Mouse (Mus musculus) urinary bladder, postnatal 14 days (tissue): Measurements from ENCODE around the gene Ebna1bp2.
A peak's percentile ranks its signal among the peaks of the same experiment; 100 is the strongest.

Experiments
- DNase-seq: peaks from one replicate; pipeline ENCODE4 v3.0.0; 2021; ENCODE audit warnings: low spot score

Gene Ebna1bp2

DNA sequence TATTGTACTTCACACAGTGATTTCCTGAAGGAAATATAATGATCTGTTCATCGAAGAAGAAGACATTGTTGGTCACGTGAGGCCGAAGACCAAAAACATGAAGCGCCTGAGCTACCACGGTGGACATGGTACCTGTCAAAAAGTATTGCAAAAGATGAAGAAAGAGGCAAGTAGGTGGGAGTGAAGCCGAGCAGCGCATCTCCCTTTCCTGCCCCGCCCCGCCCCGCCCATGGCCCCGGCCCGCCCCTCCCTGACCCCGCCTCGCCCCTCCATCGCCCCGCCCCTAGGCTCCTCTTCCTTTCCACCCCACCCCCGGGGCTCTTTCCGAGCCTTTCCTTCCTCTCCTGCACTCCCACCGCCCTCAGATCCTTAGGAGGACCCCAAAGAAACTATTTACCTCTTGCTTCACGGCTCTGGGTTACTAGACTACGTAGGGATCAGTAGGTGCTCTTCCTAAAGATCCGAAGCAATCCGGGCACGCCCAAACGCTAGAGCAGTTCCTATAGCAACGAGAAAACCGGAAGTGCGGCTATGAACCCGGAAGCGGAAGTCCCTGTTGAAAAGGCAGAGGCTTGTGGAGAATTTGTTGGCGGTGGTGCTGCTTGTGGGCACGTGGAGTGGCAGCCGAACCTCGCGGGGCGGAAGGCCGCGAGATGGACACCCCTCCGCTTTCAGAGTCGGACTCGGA lies at the start of gene Ebna1bp2, which contains the start of gene Cfap57:
Gene Ebna1bp2 (plus strand): TSS at position 521 of the 688 bp plus-strand sequence.
Gene Cfap57 (minus strand): TSS at position 499 of the 688 bp plus-strand sequence.
- DNase-seq, result peak; percentile 92

DNA sequence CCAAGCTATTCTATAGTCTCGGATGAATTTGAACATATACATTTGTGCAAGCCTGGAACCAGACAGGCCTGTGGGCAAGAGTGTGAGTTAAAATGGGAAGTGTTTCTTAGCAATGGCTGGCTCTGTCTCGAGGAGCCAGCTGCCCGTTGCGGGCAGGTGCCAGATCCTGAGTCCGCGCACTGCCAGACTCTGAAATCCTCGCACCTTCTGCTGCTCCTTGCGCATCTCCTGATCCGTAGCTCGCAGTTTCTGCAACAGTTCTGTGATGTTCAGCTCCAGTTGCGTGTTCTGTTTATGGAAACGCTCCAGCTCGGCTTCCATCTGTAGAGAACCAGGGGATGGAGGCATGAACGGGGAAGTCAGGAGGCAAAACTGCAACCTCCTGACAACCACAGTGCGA lies 49.2 kb upstream of the Ebna1bp2 start:
- no peak for DNase-seq

DNA sequence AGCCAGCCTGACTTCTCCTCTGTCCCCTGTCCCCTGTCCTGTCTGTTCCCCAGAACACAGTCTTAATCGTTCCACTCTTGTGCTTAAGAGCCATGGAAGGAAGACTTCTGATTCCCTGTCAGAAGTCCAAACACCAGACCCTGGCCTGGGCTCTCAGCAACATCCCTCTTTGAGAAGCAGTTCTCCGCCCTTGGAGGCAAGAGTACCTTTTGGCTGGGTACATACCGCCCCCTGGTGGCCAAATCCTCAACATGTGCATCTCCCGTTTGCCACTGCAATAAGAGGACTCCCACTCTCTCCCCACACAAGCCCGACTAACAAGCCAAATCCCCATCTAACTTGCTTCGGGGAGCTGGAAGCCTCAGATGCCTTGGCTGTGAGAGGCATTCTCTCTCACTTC lies 44.5 kb upstream of the Ebna1bp2 start:
- DNase-seq, result peak; percentile 88

DNA sequence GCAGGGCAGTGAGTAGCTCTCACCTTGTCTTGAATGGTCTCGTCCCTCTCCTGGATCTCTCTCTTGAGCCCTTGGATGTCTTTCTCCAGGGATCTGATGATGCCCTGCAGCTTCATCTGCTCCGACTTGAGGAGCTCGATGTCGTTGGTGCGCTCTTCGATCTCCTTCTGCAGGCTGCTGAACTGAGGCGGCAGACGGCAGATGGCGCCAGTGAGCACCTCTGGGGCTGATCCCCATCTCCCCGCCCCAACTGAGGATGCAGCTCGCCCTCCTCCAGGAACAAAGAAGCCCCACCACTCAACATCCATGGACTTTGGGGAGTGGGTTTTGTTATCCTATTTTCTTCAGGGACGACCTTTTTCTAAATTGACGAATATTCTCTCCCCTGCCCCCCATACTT lies 41.3 kb upstream of the Ebna1bp2 start:
- DNase-seq, result peak; percentile 44

DNA sequence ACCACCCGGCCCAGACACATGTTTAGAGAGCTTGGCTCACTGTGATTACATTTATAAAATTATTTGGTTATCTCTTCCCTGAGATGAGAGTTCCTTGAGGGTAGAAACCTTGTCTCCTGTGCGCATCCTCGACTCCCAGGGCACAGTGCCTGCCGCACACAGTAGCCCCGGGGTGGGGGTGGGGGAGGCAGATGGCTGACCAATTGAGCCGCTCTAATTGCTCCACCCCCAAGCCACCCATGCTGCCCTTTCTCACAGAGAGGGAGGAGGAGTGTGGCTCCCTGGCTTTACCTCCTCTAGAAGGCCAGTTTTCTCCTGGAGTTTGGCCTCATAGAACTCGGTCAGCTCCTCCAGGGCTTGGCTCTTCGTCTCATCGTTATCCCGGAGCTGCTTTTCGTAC lies 39.1 kb upstream of the Ebna1bp2 start:
- no peak for DNase-seq

DNA sequence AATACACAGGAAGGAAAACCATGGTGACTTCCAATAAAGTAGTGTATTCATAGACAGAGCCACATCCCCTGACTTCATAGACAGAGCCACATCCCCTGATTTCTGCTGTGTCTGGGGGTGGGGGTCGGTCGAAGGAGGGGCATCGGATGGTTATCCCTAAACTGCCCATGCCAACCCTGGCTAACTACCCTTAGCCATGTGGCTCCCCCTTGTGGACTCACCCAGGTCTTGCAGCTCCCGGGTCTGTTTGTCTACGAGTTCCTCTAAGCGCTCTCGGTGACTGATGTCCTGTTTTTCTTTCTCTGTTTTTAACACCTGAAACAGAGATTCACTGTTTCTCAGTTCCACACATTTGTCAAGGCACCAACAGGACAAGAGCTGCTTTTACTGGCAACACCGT lies 38.0 kb upstream of the Ebna1bp2 start:
- DNase-seq, result no peak

DNA sequence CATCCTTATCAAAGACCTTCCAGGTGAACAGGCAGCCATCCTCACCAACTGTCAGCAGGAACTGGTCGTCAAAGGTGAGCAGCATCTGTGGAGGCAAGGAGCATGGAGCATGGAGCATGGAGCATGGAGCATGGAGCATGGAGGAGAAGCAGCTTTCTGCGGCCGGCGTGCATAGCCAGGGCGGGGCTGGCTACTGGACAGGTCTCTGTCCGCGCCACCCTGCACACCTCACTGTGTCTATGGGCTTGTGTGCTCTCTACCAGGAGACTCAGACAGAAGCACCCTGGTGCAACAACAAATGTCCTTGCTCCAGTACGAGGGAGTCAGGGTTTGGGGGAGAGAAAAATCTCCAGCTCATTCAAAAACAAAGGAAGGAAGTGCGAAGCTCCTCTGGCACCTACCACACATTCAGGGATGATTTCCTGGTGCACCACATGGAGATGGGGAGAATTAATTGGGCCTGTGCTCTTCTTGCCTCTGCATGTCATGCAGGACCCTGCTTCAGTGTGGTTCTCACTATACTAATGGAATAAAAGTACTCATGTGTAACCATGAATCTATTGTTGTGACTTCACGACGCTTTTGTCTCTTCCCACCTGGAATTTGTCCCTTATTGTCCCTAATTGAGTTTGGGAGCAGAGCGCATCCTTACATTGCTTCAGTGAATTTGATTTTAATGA lies 31.4 kb upstream of the Ebna1bp2 start:
- no peak for DNase-seq

DNA sequence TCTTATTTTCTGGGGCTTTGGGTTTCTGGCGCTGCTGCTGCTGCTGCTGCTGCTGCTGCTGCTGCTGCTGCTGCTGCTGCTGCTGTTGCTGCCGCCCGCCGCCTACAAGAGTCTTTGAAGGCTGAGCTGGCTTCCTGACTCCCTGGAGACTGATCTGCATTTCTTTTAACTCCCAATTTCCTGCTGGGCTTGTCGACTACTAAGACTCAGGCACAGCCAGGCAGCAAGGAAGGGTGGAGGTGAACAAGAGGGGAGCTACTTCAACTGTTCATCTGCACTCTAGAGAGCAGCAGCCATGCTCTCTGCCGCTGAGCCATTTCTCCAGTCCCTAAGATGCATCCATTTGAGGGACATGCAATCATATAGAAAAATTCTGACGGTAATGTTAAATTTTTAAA lies 30.9 kb upstream of the Ebna1bp2 start:
- DNase-seq, result no peak

DNA sequence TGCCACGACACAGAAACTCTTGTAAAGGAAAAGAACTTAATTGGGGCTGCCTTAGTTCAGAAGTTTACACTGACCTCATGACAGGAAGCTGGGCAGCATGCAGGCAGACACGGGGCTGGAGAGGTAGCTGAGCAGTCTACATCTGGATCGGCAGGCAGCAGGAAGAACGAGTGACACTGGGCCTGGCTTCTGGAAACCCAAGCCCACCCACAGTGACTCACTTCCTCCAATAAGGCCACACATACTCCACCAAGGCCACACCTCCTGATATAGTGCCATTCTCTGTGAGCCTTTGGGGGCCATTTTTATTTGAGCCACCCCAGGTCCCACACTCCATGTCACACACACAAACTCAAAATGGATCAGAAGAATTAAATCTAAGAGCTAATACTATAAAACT lies 16.5 kb upstream of the Ebna1bp2 start:
- no peak for DNase-seq

DNA sequence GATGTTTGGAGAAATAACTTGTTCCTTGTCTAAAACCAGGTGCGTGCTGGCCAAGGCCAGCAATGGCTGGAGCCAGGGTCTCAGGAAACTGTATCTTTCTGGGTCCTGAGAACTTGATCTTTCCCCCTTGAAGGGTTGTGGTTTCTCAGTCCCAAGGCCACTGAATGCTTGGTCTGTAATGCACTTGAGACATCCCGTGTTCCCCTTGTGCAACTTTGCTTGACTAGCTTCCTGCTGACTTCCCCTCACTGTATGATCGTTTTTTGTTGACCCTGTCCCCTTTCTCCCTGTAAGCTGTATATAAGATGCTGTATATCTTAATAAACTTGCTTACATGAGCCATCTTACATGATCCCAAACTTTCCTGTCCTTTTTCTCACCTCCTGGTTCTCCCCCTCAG lies 10.8 kb upstream of the Ebna1bp2 start:
- no peak for DNase-seq

DNA sequence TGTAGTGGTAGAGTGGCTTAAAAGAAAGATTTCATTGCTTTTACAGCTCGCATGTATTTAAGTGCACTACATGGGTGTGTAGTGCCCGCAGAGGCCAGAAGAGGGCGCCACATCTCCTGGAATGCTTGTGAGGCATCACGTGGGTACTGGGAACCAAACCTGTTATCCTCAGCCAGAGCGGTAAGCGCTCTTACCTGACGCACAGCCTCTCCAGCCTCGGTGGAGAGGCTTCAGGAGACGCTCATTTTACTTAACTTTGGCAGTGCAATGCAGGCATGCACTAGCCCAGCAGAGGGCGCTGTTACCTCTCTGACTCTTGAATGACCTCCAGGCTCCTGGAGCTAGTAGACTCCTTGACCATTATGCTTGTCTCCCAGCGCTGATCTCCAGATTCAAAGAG lies 8.0 kb upstream of the Ebna1bp2 start:
- peak; percentile 46 for DNase-seq

DNA sequence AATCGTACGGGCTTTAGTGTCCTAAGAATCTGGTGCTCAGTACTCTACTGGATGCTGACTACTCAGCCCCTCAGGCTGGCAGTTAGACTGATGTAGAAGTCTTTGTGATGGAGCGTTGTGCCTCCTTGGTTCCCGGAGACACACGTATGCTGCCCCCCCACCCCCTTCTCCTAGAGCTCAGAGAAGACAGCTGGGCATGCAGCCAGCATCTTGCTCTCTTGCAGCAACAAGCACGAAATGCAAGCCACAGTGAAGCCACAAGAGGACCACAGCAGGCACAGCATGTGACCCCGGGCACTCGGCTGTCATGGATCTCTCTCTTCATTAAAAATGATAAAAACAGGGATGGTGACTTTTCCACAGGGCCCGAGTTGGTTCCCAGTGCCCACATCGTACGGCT lies 5.2 kb upstream of the Ebna1bp2 start:
- DNase-seq, result no peak

DNA sequence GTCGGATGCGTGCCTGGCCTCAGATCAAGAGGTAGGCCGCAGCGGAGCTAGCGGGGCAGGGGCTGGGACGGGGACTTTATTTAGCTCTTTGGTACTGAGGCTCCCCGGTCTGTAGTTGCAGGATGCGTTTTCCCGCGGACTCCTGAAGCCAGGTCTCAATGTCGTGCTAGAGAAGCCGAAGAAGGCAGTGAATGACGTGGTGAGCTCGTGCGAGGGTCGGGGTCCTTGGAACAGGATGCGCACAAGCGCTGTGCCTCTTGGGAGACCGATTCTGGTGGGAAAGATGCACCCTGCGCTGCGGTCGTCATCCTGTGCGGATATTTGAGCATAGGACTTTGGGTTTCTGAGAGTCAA lies 345 bp downstream of the Ebna1bp2 start:
- no peak for DNase-seq

DNA sequence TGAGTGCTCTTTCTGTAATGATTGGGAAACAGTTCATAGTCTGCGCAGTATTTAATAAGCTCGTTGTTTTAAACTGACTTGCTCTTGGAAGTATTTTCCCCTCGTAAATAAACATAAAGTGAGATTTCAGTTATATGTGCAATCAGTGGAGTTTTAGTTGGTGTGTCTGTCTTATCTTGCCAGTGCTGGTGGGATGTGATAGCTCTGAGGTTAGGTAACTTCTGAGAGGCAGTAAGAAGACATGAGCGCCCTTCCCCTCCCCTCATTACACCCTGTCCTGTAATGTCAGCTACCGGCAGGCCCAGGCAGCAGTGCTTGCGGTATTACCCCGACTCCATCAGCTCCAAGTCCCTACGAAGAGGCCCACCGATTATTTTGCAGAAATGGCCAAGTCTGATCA lies 1.2 kb downstream of the Ebna1bp2 start:
- no peak for DNase-seq

DNA sequence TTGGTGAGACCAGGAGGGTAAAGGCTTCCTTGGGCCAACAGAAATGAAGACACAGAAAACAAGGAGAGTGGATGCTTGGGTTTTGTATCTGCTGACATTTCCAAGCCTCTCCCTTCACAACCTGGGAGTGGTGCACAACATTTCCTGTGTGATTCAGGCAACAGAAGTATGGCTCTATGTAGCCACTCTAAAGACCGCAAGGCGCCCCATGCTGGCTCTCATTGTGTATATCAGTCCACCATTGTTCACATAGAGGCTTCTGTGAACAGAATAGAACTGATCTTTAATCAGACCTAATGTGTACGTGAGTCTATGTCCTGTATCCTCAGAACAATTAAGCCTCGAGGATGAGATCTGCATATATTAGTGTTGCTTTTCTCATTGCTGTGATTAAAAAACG lies 9.7 kb downstream of the Ebna1bp2 start:
- no peak for DNase-seq

DNA sequence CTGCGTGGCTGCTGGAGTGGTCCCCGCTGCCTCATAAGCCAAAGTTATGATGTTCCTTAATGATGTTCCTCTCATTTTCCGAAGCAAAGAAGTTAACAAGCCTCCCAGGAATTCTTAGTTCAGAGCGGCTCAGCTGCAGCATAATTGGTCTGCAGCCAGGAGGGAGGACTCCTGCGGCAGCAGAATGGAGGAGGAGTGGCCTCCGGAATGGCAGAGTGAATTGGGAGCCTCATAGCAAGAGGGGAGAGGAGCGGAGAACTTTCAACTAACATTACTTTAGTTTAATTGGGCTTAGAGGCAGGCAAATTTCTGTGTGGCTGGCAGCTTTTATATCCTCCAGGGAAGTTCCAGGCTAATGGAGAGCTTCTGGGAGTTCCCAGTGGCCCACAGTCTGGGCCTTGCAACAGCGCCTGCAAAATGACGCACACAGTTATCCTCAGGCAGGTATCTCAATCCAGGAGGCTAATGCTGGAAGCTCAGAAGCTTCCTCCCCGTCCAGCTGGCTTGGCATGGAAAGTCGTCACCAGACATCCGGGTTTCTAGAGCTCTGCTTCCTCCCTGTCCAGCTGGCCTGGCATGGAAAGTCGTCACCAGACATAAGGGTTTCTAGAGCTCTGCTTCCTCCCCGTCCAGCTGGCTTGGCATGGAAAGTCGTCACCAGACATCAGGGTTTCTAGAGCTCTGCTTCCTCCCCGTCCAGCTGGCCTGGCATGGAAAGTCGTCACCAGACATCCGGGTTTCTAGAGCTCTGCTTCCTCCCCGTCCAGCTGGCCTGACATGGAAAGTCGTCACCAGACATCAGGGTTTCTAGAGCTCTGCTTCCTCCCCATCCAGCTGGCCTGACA lies 22.0 kb downstream of the Ebna1bp2 start:
- DNase-seq, result peak; percentile 19

DNA sequence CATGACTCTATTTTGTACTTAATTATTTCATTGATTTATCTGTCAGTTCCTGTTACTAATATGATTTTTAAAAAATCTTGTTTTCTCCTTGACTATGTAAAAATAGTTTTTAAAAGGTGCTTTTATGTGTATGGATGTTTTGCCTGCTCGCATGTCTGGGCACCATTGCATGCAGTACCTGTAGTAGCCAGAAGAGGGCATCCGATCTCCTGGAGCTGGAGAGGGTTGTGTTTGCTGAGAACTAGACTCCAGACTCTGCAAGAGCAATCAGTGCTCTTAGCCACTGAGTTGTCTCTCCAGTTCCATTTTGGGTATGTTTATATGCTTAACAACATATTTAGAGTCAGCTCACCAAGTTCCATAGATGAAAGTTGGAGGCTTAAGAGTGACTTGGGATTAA lies 24.6 kb downstream of the Ebna1bp2 start:
- peak; percentile 61 for DNase-seq

DNA sequence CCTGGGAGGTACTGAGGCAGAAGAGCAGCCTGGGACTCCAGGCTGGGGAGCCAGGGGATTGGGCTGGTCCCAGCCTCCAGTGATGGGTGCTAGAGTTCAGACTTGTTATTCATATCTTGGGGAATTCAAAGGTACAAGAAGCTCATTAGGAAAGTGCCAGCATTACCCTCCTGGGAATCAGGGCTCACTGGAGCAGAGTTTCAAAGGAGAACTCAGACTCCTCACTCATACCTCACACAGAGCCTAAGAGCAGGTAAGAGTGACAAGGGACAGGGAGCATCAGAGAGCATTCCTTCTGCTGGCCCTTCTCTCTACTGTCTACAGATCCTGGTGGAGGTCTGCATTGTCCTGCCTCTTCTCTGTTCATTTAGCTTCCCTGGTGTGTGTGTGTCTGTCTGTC lies 38.1 kb downstream of the Ebna1bp2 start, which contains the start of gene Olfr62:
Gene Olfr62 (plus strand): TSS at position 301 of the 400 bp plus-strand sequence.
- DNase-seq, result no peak
